Mouse (Mus musculus): ENCODE measurements around the gene Fam169b.
"Not testable (repeated sequence)": the region's sequence is repeated elsewhere in the genome, so short reads cannot be mapped to it uniquely, and the experiment has no call there.

The Fam169b gene

GRCm38 (mm10) chr7:68285851-68286298 is 12.2 kb downstream of the Fam169b start:
- DNase-seq (ENCODE audit: extremely low read depth, low read depth, low spot score), result no peak

DNA sequence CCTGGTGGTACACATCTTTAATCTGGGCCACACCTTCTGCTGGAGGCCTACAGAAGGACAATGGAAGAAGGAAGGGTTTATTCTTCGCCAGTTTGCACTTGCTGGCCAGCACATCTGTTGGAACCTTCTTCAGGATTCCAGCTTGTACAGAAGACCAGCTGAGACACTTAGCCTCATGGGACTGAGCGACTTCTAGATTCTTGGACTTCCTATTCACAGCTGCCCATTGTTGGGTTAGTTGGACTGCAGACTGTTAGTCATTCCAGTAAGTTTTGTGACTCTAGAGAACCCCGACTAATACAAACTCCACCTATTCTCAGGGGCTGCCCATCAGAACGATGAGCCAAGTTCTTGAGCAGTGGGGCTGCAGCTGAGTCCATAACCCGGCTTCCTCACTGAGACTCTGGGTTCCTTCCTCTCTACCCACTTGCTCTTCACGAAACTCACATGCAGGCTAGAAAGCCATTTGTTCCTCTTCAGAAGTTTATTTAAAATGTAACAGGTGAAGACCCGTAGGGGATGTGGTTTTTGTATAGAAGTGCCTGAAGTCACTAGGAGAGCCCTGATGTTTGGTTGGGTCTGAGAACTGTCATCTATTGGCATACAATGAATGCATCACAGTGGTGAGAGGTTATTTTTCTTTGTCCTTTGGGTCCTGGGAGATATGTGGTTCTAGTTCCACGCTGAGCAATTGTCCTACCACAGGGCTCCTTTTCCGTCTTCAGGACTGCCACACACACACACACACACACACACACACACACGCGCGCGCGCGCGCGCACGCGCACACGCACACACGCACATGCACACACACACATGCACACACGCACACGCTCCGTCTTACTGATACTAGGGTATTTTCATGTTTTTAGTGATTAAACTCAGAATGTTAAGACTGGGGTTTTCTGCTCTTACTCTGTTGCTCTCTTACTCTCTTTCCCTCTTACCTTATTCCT is 13.2 kb downstream of the Fam169b start:
- DNase-seq (ENCODE audit: extremely low read depth, low read depth, low spot score), result no peak

DNA sequence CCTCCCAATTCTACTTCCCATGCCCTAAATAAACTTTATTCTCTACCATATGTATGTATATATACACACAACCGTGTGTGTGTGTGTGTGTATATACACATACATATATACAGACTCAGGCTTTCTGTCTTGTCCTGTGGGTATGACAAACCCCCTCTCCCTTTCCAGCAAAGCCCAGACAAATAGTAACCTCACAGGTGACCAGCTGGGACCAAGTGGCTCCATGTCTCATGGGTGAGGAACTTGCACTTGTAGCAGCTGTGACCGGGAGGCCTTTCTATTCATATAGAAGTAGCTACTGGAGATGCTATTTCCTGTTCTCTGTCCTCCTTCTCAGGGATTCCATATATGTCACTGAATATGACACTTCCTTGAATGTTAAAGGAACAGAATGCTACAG is 13.9 kb downstream of the Fam169b start:
- no peak for DNase-seq (ENCODE audit: extremely low read depth, low read depth, low spot score)

GRCm38 (mm10) chr7:68288000-68288399 is 14.4 kb downstream of the Fam169b start:
- not testable (repeated sequence) for DNase-seq (ENCODE audit: extremely low read depth, low read depth, low spot score)

DNA sequence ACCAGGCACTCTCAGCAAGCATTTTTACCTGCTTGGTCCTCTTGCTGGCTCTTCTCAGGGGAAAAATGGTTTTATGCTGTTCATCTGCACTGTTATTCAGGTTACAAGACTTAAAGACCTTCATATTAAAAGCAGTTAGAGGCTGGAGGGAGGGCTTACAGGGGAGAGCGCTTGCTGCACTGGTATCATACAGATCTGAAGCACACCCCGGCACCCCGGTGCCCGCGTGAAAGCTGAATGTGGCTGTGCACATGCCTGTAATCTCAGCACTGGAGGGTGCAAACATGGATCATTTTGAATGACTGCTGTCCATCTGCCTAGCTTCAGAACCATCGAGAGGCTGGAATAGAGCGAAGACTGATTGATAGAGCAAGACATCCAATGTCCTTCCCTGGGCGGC is 15.4 kb downstream of the Fam169b start:
- DNase-seq (ENCODE audit: extremely low read depth, low read depth, low spot score), result no peak

DNA sequence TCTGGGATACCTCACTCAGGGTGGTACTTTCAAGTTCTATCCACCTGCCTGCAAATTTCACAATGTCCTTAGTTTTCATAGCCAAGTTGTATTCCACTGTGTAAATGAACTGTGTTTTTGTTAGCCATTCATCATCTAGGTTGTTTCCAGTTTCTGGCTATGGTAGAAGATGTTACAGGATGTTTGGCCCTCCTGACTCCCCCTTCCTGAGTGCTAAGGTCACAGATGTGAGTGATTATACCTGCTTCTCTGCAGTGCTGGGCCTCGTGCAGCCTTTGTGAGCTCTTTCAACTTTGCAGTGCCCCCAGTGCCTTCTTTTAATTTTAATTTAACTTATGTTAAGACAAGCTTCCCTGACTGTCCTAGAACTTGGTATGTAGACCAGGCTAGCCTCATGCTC is 18.0 kb downstream of the Fam169b start:
- DNase-seq (ENCODE audit: extremely low read depth, low read depth, low spot score), result no peak

GRCm38 (mm10) chr7:68293997-68294789 is 20.6 kb downstream of the Fam169b start:
- no peak for DNase-seq (ENCODE audit: extremely low read depth, low read depth, low spot score)

- no peak for DNase-seq (ENCODE audit: extremely low read depth, low read depth, low spot score)
Observed at GRCm38 (mm10) chr7:68296487-68296886, 22.8 kb downstream of the Fam169b start.

- no peak for DNase-seq (ENCODE audit: extremely low read depth, low read depth, low spot score)
Observed at GRCm38 (mm10) chr7:68298381-68299076, 24.9 kb downstream of the Fam169b start.

DNA sequence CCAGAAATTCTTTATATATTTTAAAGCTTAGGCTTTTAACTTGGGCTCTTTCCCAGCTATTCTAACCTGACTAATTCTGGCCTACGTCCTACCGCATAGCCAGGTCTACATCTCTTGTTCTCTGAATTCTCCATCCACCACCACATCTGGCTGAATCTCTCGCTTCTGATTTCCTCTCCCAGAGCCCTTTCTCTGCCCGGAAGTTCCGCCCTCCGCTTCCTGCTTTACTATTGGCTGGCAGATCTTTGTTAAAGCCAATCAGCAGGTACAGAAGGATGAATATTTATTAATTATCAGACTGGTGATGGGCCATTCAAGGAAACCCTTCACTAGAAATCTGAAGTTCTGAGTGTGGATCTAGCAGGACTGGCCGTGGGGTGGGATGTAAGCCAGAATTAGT is 27.5 kb downstream of the Fam169b start:
- DNase-seq (ENCODE audit: extremely low read depth, low read depth, low spot score), result no peak

- DNase-seq (ENCODE audit: extremely low read depth, low read depth, low spot score), result no peak
Observed at GRCm38 (mm10) chr7:68302586-68303433, 29.2 kb downstream of the Fam169b start.

DNA sequence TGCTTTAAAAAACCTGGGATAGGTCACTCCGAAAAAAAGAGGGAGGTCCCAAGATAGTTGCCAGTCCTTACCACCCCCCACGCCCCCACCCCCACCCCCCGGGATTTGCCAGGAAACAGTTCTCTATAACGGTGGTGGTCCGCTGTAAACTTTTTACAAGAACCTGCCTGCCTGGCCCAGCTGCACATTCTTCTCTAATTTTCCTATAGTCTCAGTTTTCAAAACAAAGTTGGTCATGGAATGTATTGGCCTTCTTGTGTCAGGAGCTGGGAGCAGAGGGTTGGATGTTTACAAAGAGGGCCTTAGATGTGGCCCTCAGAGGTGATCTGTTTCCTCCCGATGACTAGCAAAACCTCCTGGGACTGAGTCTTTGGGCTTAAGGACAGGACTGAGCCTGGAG is 30.0 kb downstream of the Fam169b start:
- no peak for DNase-seq (ENCODE audit: extremely low read depth, low read depth, low spot score)

DNA sequence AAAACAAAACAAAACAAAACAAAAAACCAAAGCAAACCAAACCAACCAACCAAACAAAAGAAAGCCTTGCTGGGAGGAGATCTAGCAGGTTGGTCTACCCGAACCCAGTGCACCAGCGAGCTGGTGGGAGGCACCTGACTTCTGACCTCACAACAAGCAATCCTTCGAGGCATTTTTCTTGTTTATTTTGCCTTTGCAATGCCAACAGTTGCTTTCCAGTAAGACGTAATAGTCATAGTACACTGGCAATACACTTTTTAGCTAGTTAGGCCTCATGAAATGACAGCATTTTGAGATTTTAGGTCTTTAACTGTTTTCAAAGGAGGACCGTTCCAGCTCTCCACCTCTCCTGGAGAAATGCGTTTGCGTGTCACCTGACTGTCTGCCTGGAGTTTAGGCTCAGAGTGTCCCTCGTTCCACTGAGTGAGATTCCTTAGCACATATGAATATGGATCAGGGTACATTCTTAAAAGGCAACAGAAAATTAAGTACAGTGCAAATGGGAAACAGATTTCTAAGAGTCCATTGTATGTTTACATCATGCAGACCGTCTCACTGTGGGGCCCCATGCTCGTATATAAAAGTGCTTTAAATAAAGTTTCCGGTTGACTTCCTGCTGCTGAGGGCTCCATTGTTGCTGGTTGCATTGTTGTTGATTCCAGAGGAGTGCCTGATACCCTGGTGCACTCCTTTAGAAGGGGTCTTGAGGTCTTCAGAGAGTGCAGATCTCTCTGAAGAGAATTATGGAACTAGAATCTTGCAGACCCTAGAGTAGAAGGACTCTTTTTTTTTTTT is 32.3 kb downstream of the Fam169b start:
- no peak for DNase-seq (ENCODE audit: extremely low read depth, low read depth, low spot score)

DNA sequence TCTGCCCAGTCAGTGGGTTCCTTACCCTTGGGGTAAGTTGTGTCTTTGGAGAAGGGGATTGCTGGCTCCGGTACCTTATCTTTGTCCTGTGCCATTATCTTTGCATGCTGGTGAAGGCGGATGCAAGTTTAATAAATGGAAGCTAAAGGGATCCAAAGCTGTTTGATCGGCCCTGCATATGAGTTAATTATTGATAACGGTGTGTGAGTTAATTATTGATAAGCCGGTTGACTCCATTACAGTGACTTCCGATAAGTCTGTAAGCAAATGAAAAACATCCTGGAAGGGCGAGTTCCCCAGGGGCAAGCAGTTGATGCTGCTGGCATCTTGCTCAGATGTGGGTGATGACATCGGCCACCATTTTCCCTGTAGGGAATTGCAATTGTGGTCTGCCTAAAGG is 33.1 kb downstream of the Fam169b start:
- no peak for DNase-seq (ENCODE audit: extremely low read depth, low read depth, low spot score)

DNA sequence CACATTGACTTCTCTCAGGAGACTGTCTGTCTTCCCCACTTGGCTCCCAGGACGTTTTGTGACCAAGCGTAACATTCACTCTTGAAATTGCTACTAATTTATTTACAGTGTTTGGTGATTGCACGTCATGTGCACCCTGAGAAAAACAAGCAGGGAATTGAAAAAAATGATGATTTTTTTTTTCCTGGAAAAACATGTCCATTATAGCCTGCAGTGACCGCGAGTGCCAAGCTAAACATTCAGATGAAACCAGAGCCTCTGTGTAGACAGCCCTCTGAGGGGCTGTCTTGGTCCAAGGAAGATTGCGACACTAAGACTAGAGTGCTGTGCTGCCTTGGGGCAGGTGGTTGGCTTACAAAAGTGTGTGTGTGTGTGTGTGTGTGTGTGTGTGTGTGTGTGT is 37.8 kb downstream of the Fam169b start:
- no peak for DNase-seq (ENCODE audit: extremely low read depth, low read depth, low spot score)

DNA sequence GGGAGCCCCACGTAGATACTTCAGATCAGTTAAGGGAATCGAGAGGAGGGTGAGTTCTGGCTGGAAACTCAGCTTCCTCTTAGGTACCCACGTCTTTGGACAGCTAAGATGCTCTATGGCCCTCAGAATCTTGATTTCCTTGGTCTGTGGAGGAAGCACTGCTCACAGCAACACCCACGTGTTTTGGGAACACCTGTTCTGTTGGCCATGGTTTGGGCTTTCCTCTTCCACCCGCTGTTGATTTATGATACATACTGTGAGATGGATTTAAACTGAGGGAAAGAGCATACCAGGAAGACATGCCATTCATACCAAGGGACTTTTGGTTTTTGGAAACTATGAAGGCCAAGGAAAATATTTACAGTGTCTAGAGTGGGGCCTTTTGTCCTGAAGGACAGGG is 38.8 kb downstream of the Fam169b start:
- DNase-seq (ENCODE audit: extremely low read depth, low read depth, low spot score), result no peak

GRCm38 (mm10) chr7:68313038-68313782 is 39.6 kb downstream of the Fam169b start:
- DNase-seq (ENCODE audit: extremely low read depth, low read depth, low spot score), result no peak

DNA sequence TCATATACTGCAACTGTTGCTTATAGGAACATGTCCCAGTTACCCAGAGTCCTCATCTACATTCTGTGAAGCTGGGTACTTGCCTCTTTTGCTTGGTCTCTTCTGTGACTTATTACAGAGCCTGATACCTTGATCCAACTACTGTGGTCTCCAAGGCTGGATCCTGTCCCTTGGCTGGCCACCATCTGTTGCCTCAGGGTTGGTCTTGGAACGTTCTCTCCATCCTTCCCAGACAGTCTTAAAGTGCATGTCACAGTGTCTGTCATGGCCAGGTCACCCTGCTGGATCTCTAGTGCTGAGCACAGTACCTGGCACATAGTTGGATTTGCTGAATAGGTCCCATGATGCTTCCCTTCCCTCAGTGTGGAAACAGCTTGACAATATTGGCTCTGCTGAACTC is 40.6 kb downstream of the Fam169b start:
- DNase-seq (ENCODE audit: extremely low read depth, low read depth, low spot score), result no peak

- no peak for DNase-seq (ENCODE audit: extremely low read depth, low read depth, low spot score)
Observed at GRCm38 (mm10) chr7:68315068-68315467, 41.4 kb downstream of the Fam169b start.
